Mouse (Mus musculus) NIH3T3 (cell line): ENCODE data around the gene Bpifa6.
"Not testable (repeated sequence)": the region's sequence is repeated elsewhere in the genome, so short reads cannot be mapped to it uniquely, and the experiment has no call there.

ENCODE experiments used
- DNase-seq: peaks from one replicate; pipeline ENCODE4 v3.0.0-alpha.2; 2012; ENCODE audit warnings: low read depth

Gene Bpifa6

DNA sequence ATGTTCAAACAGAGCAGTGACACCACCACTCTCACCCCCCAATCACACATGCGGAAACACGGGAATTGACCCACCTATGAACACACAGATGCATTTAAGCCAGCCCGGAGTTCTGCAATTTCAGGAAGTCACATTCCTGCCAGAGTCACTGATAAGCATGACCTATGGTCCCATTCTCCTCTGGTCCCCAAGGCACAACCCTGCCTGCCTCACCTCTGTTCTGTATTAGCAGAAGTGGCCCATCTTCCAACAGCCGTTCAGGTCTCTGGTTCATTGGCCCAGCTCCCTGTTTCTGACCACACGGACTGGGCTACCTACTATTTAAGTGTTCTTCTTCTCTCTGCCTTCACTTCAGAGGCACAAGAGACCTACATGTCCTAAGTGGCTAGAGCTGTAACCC, at the start of gene Bpifa6:
Gene Bpifa6 (plus strand): TSS at position 364 of the 400 bp plus-strand sequence.
- no peak for DNase-seq

DNA sequence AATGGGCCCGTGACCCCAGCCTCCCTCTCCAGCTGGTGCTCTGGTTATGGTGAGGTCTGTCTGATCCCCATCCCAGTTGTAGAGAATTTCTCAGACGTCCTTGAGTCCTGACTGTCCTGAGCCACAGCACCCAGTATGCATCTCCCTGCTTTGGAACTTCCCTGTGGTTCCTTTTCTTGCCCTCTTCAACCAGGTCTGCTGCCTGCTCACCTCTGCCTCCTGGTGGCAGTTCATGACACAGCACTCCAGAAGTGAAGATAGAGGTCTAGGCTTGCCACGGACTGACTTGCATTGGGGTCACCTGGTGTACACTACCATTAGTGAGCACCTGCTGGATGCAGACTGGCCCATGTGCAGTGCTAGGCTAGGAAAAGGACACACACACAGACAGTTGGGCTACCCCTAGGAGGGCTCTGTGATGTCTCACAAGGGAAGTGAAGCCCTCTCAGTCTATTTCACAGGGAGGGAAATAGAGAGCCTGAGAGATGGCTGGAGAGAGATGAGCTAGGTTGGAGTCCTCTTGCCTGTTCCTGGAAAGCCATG, 44.8 kb upstream of the Bpifa6 start:
- DNase-seq: peak; percentile 62

DNA sequence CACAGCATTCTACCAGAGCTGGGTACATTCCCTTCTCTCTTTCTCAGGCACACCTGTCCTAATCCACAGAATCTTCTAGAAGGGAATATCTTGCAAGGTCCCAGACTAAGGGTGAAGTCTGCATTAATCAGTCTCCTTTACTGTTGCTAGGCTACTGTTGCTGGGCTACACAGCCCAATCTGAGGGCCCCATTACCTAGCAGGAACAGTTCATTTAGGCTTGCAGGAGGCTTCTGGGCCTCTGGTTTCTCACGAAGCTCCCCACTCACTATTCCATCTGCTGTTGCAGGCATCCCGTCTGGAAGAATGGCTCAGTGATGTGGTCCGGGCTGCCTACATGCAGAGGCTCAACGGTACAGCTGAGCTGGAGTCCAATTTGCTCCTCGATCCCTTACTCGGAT, 43.6 kb upstream of the Bpifa6 start:
- no peak for DNase-seq

DNA sequence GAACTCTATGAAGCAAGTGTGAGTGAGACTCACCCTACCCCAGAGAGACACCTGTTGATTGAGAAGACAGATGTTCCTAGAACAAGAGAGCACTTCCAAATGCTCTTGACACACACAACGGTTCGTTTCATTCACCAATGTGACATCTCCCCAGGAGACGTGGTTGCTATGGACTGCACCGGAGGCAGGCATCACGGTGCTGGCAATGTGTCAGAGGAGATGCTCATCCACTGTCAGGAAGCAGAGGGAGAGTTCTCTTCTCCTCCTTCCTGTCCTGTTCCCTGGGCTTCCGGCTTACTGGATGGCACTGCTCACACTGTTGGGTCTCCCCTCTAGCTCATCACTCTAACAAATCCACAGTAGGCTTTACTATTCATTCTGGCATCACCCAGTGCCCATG, 41.4 kb upstream of the Bpifa6 start:
- no peak for DNase-seq

DNA sequence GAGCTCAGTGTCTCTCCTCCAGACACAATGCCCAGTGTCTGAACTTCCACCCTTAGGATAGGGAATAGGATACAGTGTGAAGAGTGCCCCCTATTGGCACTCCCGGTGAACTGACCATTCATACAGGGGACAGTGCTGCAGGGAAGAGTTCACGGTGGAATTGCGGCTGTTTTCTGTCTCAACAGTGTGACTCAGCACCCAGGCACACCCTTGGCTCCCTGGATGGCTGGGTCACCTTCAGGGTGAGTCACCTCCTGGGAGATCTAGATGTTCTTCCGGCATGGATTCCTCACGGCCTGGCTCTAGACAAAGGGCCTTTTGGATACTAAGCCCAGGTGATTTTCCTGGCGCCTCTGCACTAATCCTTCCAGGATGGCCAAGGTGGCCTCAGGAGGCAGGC, 39.4 kb upstream of the Bpifa6 start:
- DNase-seq: peak; percentile 4

DNA sequence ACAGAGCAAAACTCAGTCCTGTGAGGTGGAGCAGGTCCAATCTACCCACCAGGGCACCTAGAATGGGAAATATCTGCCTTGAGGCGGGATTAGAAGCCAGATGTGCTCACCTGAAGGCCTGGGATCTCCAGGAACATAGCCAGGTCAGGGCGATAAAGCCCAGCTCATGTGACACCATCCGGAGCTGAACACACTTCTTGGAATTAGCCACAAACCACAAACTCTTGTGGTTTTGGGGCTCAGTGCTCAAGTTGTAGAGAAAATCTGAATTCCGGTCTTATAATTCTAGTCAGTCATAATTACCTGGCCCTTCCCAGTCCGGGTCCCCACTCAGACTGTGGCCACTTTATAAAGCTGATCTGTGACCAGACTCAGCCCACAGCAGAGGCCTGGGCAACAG, 36.9 kb upstream of the Bpifa6 start, which contains the start of gene Bpifb4:
Gene Bpifb4 (plus strand): TSS at position 370 of the 400 bp plus-strand sequence.
- no peak for DNase-seq

DNA sequence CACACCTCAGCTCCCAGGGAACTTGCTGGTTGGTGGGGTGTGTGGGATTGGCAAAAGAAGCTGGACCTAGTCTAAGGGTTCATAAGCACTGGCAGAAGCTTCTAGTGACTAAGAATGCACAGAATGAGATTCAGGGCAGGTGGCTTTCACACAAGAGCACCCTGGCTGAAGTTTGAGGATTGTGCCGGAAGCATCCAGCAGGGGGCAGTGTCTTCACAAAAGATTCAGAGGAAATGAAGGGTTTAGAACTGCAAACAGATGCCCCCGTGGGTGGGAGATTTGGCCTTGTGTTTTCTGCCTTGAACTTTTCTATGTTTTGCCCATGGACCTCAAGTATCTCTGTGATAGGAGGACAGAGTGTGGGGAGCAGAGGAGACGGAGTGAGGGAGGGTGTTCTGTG, 31.2 kb upstream of the Bpifa6 start:
- peak; percentile 65 for DNase-seq

DNA sequence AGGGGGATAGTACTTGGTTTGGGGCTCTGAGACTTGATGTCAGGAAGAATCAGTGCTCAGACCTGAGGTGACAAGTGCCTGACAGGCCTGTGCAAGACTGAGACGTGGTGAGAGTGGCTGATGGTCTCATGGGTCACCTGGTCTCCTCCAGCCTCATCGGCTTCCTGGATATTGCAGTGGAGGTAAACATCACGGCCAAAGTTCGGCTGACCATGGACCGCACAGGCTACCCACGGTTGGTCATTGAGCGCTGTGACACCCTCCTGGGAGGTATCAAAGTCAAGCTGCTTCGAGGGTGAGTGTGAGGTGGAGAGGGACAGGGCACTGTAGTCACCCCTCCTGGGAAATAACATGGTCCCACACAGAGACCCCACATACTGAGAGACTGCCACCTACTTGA, 30.2 kb upstream of the Bpifa6 start:
- no peak for DNase-seq

DNA sequence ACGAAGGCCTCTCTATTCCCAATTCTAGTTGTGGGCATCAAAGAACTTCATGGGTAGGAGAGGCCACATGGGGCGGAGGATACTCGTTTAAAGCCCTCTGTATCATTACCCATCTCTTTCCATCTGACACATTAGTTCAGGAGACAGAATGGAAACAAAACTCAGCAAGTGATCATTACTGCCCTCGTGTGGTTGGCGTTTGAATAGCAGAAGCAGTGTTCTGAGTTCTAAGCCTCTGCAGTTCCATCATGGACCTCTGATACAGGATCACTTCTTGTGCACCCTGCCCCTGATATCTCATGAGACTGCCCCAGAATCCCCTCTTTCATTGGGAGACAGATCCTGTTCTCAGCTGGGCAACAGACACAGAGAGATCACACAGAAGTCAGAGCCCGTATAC, 21.8 kb upstream of the Bpifa6 start:
- peak; percentile 75 for DNase-seq

DNA sequence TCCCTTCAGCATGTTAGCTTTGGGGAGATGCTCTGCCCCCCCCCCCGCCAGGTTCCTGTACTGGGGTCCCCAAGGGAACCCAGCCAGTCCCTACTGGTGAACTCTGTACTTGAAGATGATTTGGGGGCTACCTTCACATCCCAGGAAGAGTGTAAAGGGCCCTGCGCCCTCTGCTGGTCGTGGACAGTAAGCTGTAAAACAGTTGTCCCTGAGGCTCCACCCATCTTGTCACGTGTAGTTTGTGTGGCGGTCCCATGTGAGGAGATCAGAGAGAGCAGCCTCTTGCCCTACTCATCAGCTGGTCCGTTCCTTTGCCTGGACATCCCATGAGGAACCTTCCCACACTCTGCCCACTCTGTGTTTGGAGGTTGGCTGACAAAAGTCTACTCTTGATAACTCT, 20.9 kb upstream of the Bpifa6 start:
- DNase-seq: peak; percentile 41

DNA sequence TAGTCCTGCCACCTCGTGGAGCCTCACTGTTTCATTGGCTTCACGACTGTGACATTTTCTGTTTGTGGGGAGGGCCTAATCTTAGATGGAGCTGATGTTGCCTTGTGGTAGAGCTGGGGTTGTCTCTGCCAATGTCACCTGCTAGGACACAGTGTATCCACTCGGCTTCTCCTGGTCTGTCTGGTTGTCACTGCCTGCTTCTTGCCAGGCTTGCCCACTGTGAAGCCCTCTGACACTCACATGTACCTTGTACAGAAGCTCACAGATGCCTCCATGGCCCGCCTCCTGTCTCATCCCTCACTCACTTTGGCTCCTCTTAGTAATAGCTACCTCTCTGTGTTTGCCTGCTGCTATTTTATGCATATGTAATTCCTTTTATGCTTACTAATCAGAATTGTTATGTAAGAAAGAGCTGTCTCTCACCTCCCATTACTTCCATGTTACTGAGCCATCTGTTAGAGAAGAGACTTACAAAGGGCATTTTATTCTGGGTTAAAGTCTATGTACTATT, 11.9 kb upstream of the Bpifa6 start:
- DNase-seq: no peak

DNA sequence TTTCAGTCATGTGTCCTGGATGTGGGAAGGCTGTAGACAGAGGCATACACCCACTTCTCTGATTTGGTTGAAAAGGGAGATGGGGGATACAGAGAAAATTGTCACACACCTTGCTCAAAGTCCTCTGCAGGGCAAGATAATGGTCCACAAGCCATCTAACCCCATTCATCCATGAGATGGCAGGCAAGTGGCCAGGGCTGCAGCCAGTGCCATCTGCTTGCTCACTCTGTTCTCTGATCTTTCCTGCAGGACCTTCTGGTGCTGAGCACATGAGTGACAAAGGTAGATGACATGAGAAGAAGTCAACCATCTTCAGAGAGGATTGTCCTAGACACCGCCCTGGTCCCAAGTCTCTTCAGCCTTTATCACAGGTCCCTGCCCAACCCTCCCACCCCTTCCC, 11.4 kb upstream of the Bpifa6 start:
- no peak for DNase-seq

DNA sequence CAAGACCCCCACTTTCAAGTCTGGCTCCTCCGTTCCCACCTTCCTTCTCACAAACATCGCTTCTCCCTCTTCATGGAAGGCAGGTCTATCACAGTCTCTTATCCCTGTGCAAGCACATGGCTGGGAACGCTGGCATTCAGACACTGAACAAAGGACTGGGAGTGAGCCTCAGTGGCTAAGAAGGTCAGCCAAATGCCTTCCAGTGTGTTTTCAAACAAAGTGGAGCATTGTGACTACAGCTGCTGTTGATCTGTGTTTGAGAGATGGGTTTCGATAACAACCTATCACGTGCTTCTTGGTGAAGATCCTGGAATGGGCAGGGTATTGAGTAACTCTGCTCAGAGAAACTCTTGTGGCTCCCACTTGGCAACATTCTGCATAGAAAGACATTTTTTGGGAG, 4.5 kb upstream of the Bpifa6 start:
- no peak for DNase-seq

DNA sequence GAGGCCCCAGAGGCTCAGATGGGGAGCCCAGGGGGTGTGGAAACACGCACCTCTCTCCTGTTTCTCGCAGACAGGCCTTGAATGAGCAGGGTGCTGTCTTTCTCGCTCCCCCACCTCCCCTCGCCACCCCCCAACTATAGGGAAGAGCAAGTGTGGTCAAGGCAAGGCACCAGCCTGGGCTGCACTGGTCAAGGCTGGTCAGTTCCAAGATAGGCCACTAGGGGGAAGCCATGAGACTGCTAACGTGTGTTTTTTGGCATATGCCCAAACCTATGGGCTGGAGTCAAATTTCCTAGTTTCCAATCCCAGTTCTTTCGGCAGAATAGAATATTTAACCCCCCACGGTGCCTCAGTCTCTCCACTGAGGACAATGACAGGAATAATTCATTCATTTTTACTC, 21.0 kb downstream of the Bpifa6 start:
- DNase-seq: peak; percentile 83

DNA sequence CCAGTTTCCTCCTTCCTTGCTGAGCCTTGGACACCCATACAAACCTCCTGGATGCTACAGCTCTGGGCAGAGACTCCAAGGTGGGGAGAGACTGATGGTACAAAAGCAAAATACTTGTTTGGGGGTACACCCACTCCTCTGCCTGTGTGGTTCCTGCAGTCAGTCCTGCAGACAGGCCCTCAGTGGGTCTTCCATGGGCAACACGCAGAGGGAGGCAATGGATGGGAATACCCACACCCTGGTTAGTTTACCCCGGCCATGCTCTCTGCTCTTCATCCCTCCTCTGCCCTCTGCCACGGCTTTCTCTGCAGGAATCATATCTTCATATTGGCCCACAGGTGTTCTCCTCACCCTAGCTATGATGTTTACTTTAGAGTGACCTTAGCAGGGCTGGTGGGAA, 25.8 kb downstream of the Bpifa6 start:
- DNase-seq: no peak

DNA sequence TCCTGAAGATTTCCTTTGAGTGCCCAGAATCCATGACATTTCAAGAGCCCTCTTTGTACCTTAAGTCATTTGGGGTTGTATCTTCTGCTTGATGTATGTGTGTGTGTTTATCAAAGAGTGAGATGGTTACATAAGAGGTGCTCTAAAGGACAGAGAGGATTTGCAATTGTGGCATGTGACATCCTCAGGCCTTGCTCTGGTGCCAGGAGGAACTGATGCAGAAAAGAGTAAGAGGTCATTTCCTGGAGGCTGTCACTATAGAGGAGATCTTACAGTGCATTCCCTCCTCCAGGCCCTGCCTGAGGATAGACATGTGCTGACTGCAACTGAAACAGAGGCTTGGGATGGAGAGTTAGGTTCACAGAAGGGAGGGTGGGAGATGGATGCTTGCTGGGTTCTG, 26.3 kb downstream of the Bpifa6 start:
- no peak for DNase-seq

DNA sequence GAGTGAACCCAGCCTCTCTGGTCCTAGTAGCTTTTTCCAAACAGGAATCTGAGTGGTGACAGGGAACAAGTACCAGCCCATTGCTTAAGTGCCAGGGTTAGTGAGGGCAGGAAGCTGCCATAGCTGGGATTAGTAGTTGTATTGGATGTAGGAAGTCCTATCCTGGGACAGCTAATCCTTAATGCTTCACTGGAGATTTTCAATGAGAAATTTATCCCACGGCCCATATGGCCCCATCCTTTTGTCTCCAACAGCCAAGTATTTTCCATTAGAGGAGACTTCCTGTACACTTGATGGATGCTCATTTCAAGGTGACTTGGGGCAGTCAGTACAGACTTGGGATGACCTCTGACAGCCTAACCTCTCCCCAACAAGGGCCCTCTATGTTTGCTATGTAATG, 29.7 kb downstream of the Bpifa6 start:
- DNase-seq: no peak

DNA sequence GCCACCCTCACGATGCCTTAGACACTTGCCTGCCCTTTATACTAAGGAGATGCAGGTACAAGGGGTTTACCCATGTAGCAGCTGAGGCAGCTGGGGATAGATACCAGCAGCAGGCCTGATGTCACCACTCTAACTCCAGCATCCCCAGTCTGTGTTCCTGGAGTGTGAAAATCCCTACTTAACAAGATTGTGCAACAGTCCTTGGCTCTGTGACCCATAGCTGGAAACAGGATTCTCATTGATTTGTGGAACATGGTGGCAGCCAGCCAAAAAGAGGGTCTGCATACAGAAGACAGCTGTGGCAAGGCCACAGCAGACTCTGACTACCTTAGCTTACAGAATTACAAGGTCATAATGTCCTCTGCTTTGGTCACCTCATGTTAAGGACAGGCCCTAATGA, 30.3 kb downstream of the Bpifa6 start:
- no peak for DNase-seq

DNA sequence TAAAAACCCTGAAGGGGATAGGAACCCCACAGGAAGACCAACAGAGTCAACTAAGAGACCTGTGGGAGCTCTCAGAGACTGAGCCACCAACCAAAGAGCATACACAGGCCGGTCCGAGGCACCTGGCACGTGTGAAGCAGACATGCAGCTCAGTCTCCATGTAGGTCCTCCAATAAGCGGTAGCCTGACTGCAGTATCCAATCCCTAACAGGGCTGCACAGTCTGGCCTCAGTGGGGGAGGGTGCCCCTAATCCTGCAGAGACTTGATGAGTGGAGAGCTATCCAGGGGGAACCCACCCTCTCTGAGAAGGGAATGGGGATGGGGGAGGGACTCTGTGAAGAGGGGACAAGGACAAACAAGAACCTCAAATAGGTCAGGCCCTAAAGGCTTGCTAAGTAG, 31.0 kb downstream of the Bpifa6 start:
- no peak for DNase-seq

DNA sequence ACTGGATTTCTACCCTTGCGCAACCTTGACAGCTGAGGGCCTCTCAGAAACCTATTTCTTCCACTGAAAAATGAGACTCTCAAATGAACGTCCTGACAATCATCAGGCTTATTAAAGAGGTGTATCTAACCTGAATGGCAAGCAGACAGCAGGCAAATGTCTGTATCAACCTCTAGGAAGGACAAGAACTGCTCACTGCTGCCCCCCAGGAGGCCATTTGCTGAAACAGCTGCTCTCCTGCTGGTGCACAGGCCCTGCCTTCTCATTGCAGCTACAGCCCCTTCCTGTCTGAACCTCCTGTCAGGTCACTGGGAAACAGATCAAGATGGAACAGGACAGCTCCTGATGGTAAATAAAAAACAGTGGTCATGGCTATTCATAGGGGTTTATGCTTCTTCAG, 31.6 kb downstream of the Bpifa6 start:
- DNase-seq: no peak

DNA sequence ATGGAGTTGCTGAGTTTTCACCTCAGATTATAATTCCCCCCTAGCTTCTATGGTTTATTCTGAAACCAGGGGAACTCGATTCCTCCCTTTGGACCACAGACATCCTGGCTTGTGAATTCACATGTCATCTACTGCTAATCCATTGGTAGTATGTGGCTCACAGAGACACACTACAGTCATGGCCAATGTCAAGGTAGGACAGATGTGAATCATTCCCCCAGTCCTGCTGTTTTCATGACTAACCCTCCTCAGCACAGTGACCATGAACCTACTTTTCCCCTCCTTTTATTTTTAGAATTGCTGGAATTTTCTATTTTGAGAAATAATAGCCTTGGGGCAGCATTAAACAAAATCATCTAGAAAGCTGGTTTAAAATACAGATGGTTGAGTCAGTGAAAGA, 32.6 kb downstream of the Bpifa6 start:
- DNase-seq: no peak

DNA sequence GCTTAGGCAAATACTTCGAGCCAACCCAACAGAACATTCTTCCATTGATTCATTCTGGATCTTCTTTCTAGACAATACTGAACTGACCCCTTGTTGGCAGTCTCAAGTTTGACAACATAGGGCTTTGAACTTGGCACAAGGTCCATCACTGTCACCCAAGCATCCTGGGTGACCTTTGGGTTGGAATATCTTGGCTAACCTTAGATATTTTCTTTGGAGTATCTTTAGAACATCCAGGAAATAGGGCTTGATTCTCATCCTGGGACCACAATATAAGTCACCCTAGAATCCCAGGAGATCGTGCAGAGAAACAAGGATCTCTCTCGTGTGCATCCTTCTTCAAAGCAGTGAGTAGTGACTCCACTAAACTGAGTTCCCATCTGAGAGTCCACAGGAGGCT, 33.2 kb downstream of the Bpifa6 start, which contains the start of gene Bpifa2:
Gene Bpifa2 (plus strand): TSS at position 301 of the 400 bp plus-strand sequence.
- DNase-seq: no peak

DNA sequence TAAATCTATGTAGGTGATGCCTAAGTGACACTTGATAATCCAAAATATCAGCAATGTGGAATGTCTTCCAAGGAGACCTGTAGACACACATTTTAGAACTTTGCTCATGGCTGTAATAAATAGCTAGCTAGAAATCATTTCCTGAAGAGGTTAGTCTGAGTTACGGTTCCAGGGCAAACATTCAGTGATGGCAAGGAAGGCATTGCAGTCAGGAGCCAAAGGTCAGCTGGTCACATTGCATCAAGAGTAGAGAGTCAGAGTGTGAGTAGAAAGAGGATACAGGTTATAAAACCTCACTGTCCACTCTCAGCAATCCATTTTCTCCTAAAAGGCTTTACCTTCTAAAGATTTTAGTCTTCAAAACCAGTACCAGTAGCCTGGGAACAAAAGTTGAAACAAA, 43.2 kb downstream of the Bpifa6 start:
- DNase-seq: no peak

DNA sequence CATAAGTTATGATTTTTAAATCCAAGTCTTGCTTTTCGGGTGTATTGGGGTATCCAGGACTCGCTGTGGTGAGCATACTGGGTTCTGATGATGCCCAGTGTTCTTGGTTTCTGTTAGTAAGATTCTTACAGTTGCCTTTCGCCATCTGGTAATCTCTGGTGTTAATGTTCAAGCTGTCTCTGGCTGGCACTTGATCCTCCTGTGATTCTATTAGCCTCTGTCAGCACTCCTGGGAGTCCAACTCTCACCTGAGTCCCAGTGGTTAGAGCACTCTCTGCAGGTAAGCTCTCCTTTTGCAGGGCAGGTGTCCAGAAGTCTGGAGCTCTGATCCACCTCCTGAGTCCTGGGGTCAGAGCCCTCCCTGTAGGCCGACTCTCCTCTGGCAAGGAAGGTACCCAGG, 49.9 kb downstream of the Bpifa6 start:
- not testable (repeated sequence) for DNase-seq

DNA sequence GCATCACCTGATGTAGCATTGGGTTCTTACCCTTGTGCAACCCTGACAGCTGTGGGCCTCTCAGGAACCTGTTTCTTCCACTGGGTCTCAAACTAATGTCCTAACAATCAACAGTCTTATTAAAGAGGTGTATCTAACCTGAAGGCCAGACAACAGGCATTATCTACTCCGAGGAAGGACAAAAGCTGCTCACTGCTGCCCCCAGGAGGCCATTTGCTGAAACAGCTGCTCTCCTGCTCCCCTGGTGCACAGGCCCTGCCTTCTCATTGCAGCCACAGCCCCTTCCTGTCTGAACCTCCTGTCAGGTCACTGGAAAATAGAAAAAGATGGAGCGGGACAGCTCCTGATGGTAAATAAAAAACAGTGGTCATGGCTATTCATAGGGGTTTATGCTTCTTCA, 64.2 kb downstream of the Bpifa6 start:
- DNase-seq: peak; percentile 46
